Mouse (Mus musculus) lung, embryonic 15.5 days (tissue): ENCODE measurements around the gene Eppin. TPM values are rescaled to one million over a fixed set of nuclear protein-coding genes. Genes with fewer than 3 reads are reported as not detected.
"Not testable (repeated sequence)": the region's sequence is repeated elsewhere in the genome, so short reads cannot be mapped to it uniquely, and the experiment has no call there.

Experiments used
- ATAC-seq: fragments of 200-750 bp; cut with Nextera tagmentation; 2 replicates; pipeline ENCODE4 v1.8.0; 2017; ENCODE audit warnings: moderate number of reproducible peaks, borderline replicate concordance; ENCODE audit not compliant: low FRiP score, low TSS enrichment; ENCODE audit errors: extremely low read depth
- H3K27ac ChIP-seq: fragments of 300-500 bp; sonication (generic); 2 replicates; pipeline ENCODE4 v1.5.1; 2015; ENCODE audit warnings: moderate library complexity, mild to moderate bottlenecking, inconsistent platforms
- H3K27me3 ChIP-seq: fragments of 300-500 bp; sonication (generic); 2 replicates; pipeline ENCODE4 v1.6.1; 2015; ENCODE audit warnings: inconsistent platforms
- H3K36me3 ChIP-seq: fragments of 300-500 bp; sonication (generic); 2 replicates; pipeline ENCODE4 v1.6.1; 2015; ENCODE audit warnings: inconsistent platforms
- H3K4me1 ChIP-seq: fragments of 300-500 bp; sonication (generic); 2 replicates; pipeline ENCODE4 v1.6.1; 2015; ENCODE audit warnings: inconsistent platforms
- H3K4me2 ChIP-seq: fragments of 300-500 bp; sonication (generic); 2 replicates; pipeline ENCODE4 v1.6.1; 2015; ENCODE audit warnings: inconsistent platforms, mild to moderate bottlenecking, moderate library complexity
- H3K4me3 ChIP-seq: fragments of 300-500 bp; sonication (generic); 2 replicates; pipeline ENCODE4 v1.5.1; 2015; ENCODE audit warnings: mild to moderate bottlenecking, inconsistent platforms
- H3K9ac ChIP-seq: fragments of 300-500 bp; sonication (generic); 2 replicates; pipeline ENCODE4 v1.6.1; 2015; ENCODE audit warnings: inconsistent platforms
- H3K9me3 ChIP-seq: fragments of 300-500 bp; sonication (generic); 2 replicates; pipeline ENCODE4 v1.6.1; 2016; ENCODE audit warnings: inconsistent platforms
- WGBS: fragments of 180-500 bp; shearing (Covaris S2); methylation state at CpG from one replicate; pipeline ENCODE4 v1.1.7; 2015; 5-methylcytosine and 5-hydroxymethylcytosine counted together
- polyA plus RNA-seq: library from polyadenylated mRNA; unstranded; fragments of >200 nt; fragmentation: Nextera tagmentation; extraction: Ambion mirVana; gene quantifications from 2 replicates; pipeline ENCODE4 v1.2.1, GENCODE M21; 2015

Gene Eppin
- polyA plus RNA-seq, result not detected in 2 replicates

DNA sequence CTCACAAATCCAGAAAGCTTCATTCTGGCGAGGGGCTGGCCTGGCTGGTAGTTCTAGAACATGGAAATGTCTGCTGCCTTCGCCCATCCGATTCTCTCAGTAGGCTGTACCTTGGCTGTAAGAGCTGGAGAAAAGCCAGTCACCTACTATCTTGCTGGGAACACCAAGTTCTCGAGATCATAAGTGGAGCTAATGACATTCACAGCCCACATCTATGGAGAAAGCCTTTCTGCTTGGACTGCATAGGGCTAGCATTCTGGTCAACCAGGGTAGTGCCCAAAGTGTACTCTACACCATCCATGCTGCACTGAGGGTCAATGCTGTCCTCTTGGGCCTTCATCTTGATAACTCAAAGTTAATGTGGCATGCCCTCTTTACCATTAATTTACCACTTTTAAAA, at the start of gene Eppin:
TSS of gene Eppin (minus strand) at position 101 of the 400 bp plus-strand sequence.
- WGBS, result 73% methylated on average over 4 of the region's 4 CpGs
- Histone ChIP-seq H3K4me3 (no peak within 1 kb of the TSS), H3K27ac (no peak within 1 kb of the TSS), H3K27me3 (no peaks in the 10 kb centered on the region), H3K4me2 (no peak within 1 kb of the TSS), H3K9me3 (no peaks in the 10 kb centered on the region), H3K4me1 (no peaks in the 10 kb centered on the region), H3K36me3 (no peaks in the 10 kb centered on the region), H3K9ac (no peak within 1 kb of the TSS)
- no peak for ATAC-seq

- H3K36me3 ChIP-seq, result no peaks in the 10 kb centered on the region
- no peaks in the 10 kb centered on the region for H3K27me3 ChIP-seq
- no peak overlapping the region for H3K9ac ChIP-seq
- ATAC-seq, result no peak
- WGBS, result 60% methylated on average over 13 of the region's 13 CpGs
- no peaks in the 10 kb centered on the region for H3K9me3 ChIP-seq
- H3K4me2 ChIP-seq, result no peak overlapping the region
- no peak overlapping the region for H3K27ac ChIP-seq
- no peaks in the 10 kb centered on the region for H3K4me1 ChIP-seq
- H3K4me3 ChIP-seq, result no peak overlapping the region
These were observed 48.7 kb upstream of the Eppin start for GRCm38 (mm10) chr2:164641881-164642673.

- Histone ChIP-seq H3K4me1 (no peaks in the 10 kb centered on the region), H3K36me3 (no peaks in the 10 kb centered on the region), H3K9me3 (no peaks in the 10 kb centered on the region), H3K4me2 (no peak overlapping the region), H3K9ac (no peak overlapping the region), H3K4me3 (no peak overlapping the region), H3K27me3 (no peaks in the 10 kb centered on the region), H3K27ac (no peak overlapping the region)
- ATAC-seq, result no peak
- WGBS, result 68% methylated on average over 7 of the region's 7 CpGs
These were observed 47.7 kb upstream of the Eppin start for GRCm38 (mm10) chr2:164641129-164641528.

DNA sequence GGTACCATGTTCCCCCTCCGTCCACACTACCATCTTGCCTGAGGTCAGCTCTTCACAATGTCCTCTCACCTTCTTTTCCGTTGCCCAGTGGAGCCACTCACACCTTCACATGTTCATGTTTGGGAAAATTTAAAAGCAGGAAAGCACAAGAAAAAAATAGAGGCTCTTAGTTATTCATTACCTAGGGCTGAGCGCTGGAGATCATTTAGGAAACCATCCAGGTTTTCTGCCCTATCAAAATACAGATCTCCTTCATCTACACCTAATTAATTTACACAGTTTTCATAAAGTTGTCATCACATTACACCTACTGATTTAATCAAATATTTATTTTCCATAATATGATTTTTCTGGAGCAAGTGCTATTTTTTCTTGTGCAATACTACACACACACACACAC, 45.3 kb upstream of the Eppin start, which contains the start of gene Wfdc16:
TSS of gene Wfdc16 (minus strand) at position 101 of the 400 bp plus-strand sequence.
- no peak for ATAC-seq
- H3K27ac ChIP-seq, result no peak within 1 kb of the TSS
- H3K27me3 ChIP-seq, result no peaks in the 10 kb centered on the region
- H3K4me2 ChIP-seq, result no peak within 1 kb of the TSS
- no peaks in the 10 kb centered on the region for H3K36me3 ChIP-seq
- WGBS, result 71% methylated on average over 3 of the region's 3 CpGs
- no peaks in the 10 kb centered on the region for H3K9me3 ChIP-seq
- no peaks in the 10 kb centered on the region for H3K4me1 ChIP-seq
- no peak within 1 kb of the TSS for H3K4me3 ChIP-seq
- H3K9ac ChIP-seq, result no peak within 1 kb of the TSS

DNA sequence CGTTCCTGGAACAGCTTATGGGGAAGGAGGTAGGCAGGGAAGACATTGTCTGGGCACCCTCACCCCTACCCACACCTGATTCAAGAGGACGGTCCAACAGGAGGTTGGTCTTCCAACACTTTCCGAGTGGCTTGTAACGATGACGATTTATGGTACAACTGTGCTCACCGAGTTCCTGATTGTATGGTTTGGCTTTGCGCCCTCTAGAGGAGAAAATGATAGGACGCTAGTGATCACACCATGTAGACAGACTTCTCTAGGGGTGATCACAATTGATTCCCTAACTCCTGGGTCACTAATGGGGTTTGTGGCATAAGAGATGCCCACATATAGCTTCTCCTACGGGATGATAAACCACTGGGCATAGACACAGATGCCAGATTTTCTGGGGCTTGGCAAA, 41.9 kb upstream of the Eppin start:
- Histone ChIP-seq H3K9me3 (no peaks in the 10 kb centered on the region), H3K36me3 (no peaks in the 10 kb centered on the region), H3K9ac (no peak overlapping the region), H3K4me1 (no peaks in the 10 kb centered on the region), H3K27me3 (no peaks in the 10 kb centered on the region), H3K4me2 (no peak overlapping the region), H3K4me3 (no peak overlapping the region), H3K27ac (no peak overlapping the region)
- ATAC-seq, result no peak
- WGBS, result 75% methylated on average over 9 of the region's 9 CpGs

DNA sequence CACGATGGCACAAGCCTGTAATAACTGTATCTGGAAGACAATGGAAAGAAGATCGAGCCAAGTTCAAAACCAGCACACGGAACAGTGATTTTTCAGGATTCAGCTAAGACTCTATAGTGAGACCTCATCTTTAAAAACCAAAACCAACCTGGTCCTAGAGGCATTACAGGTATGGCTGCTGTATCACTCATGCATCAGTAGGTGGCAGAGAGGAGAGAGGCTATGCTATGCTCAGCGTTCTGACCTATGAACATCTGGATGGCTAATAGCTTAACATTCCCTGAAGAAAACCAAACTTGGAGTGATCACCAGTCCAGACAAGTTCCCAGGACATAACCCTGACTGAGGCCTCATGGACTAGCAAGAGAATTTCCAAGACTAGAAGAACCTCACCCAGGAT, 28.4 kb upstream of the Eppin start:
- no peak overlapping the region for H3K4me3 ChIP-seq
- no peak overlapping the region for H3K9ac ChIP-seq
- no peaks in the 10 kb centered on the region for H3K27me3 ChIP-seq
- no peaks in the 10 kb centered on the region for H3K4me1 ChIP-seq
- no peak for ATAC-seq
- H3K9me3 ChIP-seq, result no peaks in the 10 kb centered on the region
- 75% methylated on average over 4 of the region's 4 CpGs for WGBS
- H3K4me2 ChIP-seq, result no peak overlapping the region
- H3K36me3 ChIP-seq, result no peaks in the 10 kb centered on the region
- no peak overlapping the region for H3K27ac ChIP-seq

DNA sequence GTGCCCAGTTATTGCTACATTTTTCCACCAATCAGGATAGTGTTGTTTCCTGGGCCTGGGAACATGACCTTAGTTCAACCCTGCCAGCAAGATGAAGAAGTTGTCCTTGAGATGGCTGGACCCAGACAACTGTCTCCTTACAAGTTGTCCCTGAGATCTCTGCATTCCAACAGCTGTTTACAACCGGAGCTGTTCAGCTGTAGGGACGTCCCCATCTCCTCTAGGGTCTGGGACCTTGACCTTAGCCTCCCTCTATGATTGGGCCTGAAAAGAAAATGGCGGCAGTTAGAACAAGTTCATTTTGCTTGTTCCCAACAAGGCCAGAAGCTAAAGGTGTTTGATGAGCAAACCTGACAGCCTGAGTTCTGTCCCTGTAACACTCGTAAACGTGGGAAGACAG, 25.7 kb upstream of the Eppin start:
- H3K4me2 ChIP-seq, result no peak overlapping the region
- no peak overlapping the region for H3K27ac ChIP-seq
- 53% methylated on average over 5 of the region's 5 CpGs for WGBS
- no peak overlapping the region for H3K9ac ChIP-seq
- H3K27me3 ChIP-seq, result no peaks in the 10 kb centered on the region
- H3K9me3 ChIP-seq, result no peaks in the 10 kb centered on the region
- ATAC-seq, result no peak
- H3K36me3 ChIP-seq, result no peaks in the 10 kb centered on the region
- no peaks in the 10 kb centered on the region for H3K4me1 ChIP-seq
- H3K4me3 ChIP-seq, result no peak overlapping the region

DNA sequence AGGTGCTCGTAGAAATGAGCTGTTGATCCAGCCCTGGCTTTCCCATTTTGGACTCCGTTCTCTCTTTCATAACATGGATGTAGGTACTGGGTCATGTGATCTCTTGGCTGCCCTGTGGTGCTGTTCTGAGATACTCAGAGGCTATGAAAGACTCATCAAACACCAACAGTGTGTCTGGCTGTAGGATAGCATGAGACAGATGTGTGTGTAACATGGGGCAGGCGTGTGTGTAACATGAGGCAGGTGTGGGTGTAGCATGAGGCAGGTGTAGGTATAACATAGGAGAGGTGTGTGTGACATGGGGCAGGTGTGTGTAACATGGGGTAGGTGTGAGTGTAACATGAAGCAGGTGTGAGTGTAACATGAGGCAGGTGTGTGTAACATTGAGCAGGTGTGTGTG, 22.0 kb upstream of the Eppin start:
- Histone ChIP-seq H3K9ac (no peak overlapping the region), H3K4me3 (no peak overlapping the region), H3K9me3 (no peaks in the 10 kb centered on the region), H3K4me1 (no peaks in the 10 kb centered on the region), H3K27me3 (no peaks in the 10 kb centered on the region), H3K27ac (no peak overlapping the region), H3K36me3 (no peaks in the 10 kb centered on the region), H3K4me2 (no peak overlapping the region)
- ATAC-seq, result no peak
- WGBS, result 83% methylated on average over 3 of the region's 3 CpGs

DNA sequence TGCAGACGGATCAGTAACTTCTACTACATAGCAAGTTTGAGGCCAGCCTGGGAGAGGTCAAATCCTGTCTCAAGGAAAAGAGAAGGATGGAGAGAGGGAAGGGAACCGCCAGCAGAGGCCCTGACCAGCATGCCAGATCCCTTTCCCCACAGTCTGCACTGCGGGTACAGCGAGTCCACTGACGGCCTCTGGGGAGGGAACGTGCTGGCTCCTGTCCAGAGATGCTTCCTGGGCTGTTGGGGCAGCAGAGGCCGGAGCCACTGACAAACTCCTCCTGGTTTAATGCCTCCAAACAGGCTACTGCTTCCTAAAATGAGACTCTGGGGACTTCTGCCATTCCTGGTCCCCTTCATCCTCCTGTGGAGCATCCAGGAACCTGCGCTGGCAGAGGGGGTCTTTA, 20.1 kb upstream of the Eppin start, which contains the start of the genes Wfdc6b and Wfdc8:
TSS of gene Wfdc6b (plus strand) at position 52 of the 400 bp plus-strand sequence.
TSS of gene Wfdc8 (minus strand) at position 156 of the 400 bp plus-strand sequence.
- H3K9me3 ChIP-seq, H3K4me3 ChIP-seq, H3K4me1 ChIP-seq, H3K27ac ChIP-seq, H3K9ac ChIP-seq, H3K4me2 ChIP-seq, H3K27me3 ChIP-seq, H3K36me3 ChIP-seq, ATAC-seq: not testable (repeated sequence)
- 40% methylated on average over 8 of the region's 8 CpGs for WGBS

GRCm38 (mm10) chr2:164608781-164609180, 15.4 kb upstream of the Eppin start:
- no peaks in the 10 kb centered on the region for H3K27me3 ChIP-seq
- WGBS, result 69% methylated on average over 6 of the region's 6 CpGs
- no peaks in the 10 kb centered on the region for H3K36me3 ChIP-seq
- no peak overlapping the region for H3K4me3 ChIP-seq
- no peak overlapping the region for H3K27ac ChIP-seq
- no peaks in the 10 kb centered on the region for H3K9me3 ChIP-seq
- no peak for ATAC-seq
- H3K4me2 ChIP-seq, result no peak overlapping the region
- H3K9ac ChIP-seq, result no peak overlapping the region
- H3K4me1 ChIP-seq, result no peaks in the 10 kb centered on the region

- Histone ChIP-seq H3K27me3 (no peaks in the 10 kb centered on the region), H3K4me1 (no peaks in the 10 kb centered on the region), H3K36me3 (no peaks in the 10 kb centered on the region), H3K4me2 (no peak overlapping the region), H3K4me3 (no peak overlapping the region), H3K9ac (no peak overlapping the region), H3K27ac (no peak overlapping the region), H3K9me3 (no peaks in the 10 kb centered on the region)
- 88% methylated on average over 8 of the region's 8 CpGs for WGBS
- ATAC-seq, result no peak
These were observed 11.0 kb upstream of the Eppin start for GRCm38 (mm10) chr2:164604411-164604810.

GRCm38 (mm10) chr2:164603482-164603881, 10.1 kb upstream of the Eppin start:
- H3K9ac ChIP-seq, result no peak overlapping the region
- H3K9me3 ChIP-seq, result no peaks in the 10 kb centered on the region
- H3K4me3 ChIP-seq, result no peak overlapping the region
- WGBS, result 87% methylated on average over 3 of the region's 3 CpGs
- H3K27ac ChIP-seq, result no peak overlapping the region
- no peaks in the 10 kb centered on the region for H3K4me1 ChIP-seq
- no peaks in the 10 kb centered on the region for H3K27me3 ChIP-seq
- no peak overlapping the region for H3K4me2 ChIP-seq
- ATAC-seq, result no peak
- no peaks in the 10 kb centered on the region for H3K36me3 ChIP-seq
